Mouse (Mus musculus) frontal cortex, postnatal 14 days (tissue): ENCODE results near the gene Sar1a.
A peak's percentile ranks its signal among the peaks of the same experiment; 100 is the strongest.

Experiments used
- DNase-seq, 2 experiments: peaks; one replicate each; pipeline ENCODE4 v3.0.0; 2022; ENCODE audit warnings: low spot score in 2 of 2

Sar1a gene

DNA sequence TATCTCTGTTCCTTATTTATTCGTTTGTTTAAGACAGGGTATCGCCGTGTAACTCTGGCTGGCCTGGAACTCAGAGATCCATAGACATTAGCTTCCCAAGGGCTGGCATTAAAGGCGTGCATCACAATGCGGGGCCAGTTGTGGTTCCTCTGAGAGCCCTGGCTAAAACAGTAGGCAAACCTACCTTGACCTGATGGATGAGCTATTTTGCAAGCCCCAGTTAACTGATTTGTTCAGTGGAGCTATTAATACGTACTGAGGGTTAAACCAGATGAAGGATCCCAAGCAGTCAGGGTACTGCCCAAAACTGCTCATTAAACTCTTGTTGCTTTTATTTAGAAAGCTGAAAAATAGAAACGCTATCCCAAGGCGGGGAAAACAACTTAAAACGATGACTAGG is 554 bp upstream of the Sar1a start:
- no peak for DNase-seq

DNA sequence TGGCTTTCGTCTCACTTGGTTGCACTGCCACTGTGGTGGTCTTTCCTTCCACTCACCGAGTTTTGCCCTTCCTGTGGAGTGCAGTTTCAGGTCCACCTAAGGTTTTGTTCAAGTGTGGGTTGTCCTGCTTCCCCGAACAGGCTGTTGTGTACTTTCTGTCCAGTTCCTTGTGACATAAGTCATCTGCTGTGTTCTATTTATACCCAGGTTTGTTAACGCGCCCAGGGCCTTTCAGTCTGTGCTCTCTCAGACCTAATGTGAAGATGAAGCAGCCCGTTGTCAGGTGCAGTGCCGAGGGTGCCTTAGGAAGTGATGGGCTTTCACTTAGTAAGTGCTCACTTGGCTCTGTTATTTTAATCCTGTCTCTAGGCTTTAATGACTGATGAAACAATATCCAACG is 9.3 kb downstream of the Sar1a start:
- DNase-seq = no peak

DNA sequence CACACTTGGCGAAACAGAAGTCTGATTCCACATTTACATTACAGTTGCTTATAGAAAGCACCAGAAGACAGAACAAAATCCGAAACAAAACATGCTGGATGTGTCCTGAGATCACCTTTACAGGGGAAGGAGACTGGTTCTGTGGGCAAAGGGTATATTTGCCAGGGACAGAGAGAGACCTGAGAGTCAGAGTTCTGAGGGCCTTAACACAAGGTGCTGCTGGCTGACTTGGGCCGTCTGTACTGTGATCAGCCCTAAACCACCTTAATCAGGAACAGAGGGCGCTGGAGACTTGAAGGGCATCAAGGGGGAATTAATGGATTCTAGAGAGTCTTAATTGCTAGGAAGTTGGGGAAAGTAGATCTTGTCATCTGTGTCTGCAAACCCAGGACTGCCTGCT is 13.5 kb downstream of the Sar1a start:
- no peak for DNase-seq

DNA sequence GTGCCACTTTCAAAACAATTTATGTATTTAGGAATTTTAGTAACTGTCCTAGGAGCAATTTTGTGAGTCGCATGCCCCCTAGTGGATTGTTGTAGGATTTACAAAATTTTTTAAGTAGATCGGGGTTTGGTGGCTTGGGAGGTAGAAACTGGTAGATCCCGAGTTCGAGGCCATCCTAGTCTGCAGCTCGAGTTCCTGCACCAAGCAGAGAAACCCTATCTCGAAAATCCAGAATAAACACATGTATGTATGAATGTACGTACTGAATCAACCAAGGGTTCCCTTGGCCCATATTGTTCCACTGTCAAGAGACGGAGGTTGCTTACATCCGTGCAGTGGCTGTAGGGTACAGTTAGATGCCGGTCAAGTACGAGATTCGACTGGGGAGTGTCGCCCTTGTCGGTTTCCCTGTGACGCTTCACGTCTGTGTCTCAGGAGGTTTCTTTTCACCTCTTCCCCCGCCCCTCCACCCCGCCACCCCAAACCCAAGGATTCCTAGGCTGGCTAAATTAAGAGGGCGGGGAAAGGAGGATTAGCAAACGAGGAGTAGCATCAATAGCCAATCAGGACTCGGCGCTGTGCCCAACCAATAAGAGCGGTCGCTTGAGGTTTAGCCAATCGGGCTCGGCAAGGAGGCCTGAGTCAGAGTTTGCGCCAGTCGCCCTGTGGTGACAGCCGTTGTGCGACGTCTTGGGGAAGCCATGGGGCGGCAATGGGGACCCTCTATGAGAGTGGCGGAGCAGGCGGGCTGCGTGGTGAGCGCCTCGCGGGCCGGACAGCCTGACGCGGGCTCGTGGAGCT is 15.0 kb downstream of the Sar1a start, which contains the start of gene Tysnd1:
Gene Tysnd1 (plus strand): TSS at position 645 of the 801 bp plus-strand sequence.
- peak; percentile 96 to 99 for DNase-seq

DNA sequence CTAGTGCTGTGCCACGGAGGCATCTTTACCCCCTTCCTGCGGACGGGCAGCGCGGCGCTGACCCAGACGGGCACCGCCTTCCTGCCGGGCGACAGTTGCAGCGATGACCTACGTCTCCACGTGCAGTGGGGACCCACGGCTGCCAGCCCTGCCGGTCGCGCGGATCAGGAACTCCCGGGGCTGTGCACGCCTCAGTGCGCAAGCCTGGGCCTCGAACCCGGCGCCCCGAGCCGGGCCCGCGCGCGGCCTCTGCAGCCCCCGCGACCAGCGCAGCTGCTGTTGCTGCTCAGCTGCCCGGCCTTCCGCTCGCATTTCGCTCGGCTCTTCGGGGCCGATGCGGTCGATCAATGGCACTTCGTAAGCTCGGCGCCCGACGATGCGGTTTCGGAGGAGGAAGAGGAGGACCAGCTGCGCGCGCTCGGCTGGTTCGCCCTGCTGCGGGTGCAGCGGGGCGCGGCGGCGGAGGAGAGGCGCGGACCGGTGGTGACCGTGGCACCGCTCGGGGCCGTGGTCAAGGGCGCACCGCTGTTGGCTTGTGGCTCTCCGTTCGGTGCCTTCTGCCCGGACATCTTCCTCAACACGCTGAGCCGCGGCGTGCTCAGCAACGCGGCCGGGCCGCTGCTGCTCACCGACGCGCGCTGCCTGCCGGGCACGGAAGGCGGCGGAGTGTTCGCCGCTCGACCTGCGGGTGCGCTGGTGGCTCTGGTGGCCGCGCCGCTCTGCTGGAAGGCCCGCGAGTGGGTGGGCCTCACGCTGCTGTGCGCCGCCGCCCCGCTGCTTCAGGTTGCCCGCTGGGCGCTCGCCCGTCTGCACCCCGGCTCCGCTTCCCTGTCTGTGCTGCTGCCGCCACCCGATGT is 15.8 kb downstream of the Sar1a start:
- no peak for DNase-seq

DNA sequence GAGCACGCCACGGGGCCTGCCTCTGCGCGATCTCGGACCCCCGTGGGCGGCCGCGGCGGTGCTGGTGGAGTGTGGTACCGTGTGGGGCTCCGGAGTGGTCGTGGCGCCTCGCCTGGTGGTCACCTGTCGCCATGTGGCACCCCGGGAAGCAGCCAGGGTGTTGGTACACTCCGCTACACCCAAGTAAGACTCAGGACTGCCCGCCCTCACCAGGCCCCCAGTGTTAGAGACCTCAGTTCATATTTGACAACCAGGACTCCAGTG is 16.4 kb downstream of the Sar1a start:
- DNase-seq = no peak

DNA sequence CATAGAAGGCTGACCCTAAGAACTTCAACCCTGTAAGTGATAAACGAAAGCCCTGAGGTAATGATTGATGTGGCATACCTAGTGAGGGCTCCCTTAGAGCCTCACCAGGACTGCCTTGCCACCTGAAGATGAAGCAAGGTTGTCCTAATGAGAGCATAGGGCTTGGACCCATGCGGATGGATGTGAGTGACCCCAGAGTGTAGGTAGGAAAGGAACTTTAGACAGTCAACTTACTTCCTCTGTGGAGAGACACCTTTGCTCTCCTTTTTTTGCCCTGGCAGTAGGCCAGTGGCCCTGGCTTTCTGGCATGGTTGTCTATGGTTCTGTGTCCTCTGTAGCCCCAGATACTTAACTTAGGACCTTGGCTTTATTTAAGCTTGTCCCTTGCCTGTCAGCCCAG is 16.9 kb downstream of the Sar1a start:
- DNase-seq = no peak

DNA sequence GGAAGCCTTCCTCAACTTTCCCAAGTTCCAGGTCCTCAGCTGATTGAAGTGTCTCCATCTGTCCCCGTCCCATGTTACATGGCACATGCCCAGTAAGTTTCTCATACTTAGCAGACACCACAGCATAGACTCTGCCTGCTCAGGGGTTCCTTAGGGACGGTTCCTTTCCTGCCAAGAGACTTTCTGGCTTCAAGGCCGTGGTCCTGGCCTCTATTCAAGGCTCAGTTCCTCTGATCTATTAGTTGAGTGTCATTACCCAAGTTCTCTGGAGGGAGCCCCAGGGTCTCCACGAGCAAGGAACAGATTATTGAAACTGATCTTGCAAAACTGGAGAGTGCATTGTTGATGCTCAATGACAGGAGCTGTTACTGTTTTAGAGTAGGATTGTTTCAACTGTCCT is 24.6 kb downstream of the Sar1a start:
- no peak for DNase-seq

DNA sequence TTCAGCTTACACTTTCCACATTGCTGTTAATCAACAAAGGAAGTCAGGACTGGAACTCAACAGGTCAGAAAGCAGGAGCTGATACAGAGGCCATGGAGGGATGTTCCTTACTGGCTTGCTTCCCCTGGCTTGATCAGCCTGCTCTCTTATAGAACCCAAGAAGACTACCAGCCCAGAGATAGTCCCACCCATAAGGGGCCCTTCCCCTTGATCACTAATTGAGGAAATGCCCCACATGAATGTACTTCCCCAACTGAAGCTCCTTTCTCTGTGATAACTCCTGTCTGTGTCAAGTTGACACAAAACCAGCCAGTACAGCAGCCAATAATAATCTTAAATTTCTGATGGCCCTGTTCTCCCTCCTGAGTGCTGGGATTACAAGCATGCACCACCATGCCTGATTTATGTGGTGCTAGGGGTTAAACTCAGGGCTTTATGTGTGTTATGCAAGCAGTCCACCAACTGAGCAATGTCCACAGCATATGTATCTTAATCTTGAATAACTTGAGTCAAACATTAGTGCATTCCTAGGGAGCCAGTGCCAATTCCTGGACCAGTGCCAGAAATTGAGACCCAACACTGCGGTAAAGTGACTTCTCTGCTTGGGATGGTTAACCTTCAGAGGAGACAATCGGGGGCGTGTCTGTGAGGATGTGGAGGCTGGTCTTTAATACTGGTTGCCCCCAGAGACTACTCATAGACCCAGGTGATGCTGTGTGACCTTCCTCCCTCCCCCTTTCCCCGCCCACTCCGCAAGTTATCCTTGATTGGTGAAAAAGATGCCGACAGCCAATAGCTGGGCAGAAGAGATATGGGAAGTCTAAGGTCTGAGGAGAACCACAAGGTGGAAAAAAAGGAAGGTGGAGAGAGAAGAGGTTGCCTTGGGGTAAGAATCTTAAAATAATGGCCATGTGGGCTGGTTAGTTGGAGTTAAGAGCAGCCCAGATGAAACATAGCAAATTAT is 26.6 kb downstream of the Sar1a start:
- DNase-seq = no peak

DNA sequence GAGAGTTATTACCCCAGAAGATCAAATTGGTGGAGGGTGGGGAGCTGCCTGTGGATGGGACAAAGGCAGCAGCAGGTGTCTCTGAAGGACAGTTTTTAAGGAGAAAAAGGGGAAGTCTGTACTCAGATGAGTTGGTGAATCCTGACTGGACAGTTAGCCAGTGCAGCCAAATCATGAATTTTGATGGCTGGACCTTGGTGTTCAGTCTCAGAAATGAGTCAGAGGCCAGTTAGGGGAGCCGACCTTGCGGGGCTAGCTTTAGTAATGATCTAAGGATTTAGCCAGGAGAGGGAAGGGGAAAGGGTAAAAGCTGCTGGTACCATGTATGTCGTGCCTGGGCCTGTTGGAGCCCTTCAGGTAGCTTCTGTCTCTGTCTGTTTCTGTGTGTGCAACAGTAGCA is 33.5 kb downstream of the Sar1a start:
- no peak for DNase-seq

DNA sequence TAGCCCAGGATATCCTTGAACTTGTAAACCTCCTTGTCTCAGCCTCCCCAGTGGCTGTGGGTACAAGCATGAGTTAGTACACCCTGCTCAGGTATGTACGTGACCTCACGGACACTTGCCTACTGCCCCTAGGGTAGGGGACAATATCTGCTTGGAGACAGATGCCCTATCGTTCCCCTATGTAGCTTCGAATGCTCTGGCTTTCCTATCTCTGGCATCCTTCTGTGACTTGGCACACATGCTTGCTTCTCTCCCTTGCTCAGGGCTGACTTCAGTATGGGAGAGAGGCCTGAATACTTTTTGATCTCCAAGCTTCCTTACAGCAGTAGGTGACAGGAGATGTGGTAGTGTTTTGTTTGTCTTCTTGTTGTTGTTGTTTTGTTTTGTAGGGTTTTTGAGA is 34.0 kb downstream of the Sar1a start:
- no peak for DNase-seq

DNA sequence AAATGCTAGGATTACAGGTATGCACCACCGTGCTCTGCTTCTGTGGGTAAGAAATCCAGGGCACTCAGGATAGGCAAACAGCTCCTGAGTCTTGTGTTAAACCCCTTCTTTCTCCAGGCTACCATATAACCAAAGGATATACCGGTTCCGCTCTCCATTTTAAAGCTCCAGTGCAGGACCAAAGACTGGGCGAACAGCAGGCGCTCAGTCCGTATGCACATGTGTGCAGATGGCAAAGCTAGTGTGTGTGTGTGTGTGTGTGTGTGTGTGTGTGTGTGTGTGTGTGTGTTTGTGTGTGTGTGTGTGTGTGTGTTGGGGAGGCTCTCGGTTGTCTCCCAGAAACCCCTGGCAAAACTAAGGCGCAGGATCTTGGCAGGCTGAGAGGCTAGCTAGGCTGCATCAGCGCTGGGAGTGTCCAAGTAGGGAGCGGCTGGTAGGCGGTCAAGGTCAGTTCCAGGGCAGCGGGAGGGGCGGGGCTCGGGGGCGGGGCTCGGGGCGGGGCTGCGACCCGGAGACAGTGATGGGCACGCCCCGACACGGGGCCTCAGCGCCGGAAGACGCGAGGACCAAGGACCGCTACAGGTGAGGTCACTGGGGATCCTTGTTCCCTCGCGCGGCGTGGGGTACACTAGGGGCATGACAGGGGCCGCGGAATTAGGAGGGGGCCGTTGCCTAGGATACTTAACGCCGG is 34.8 kb downstream of the Sar1a start, which contains the start of gene Aifm2:
Gene Aifm2 (plus strand): TSS at position 493 of the 691 bp plus-strand sequence.
- DNase-seq = no peak

DNA sequence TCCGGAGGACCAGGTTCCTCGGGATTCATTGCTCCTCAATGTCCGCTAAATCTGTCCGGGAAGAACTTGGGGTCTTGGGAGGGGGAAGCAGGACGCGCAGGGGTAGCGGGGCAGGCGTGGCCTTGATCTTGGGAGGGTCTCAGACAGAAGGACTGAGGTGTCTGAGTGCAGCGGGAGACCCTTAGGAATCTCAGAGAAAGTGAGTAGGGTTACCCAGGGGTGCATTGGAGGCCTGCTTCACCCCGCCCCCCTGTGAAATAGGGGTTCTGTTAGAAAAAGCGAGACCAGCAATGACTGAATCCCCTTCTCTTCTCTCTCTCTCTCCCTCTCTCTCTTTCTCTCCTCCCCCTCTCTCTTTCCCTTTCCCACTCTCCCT is 35.4 kb downstream of the Sar1a start:
- no peak for DNase-seq

DNA sequence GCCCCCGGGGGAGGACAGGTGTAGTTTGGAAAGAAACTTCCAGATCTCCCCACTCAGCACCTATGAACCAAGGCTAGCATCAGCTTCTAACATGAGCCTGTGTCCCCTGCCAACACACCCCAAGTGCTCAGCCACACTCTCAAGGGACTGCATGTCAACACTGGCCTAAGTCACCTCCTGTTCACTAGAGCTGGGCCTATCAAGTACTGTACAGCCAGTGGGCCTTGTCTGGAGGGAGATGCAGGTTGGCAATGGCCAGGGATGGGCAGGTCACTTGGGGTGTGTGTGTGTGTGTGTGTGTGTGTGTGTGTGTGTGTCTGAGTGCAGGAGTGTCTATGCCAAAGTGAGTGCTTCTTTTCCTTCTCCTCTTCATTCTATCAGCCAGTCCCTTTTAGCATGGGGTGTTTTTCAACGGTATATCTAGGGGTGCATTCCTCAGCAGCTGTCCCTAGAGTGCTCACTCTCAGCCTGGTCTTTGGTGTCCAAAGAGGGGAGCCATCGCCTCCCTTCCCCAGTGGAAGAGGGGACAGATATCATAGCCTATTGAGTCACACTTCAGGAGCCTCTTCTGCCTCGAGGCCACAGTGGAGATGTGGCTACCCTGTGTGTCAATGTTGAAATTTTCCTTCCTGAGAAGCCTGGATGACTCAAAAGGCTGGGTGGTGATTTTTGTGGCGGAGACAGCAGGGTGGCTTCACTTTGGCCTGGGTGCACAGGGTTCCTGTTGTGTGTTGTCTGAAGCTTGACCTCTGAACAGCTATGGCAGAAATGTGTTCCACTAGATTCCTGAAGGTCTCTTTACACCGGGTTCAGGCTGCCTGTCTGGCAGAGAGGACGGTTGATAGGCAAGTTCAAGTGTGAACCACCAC is 36.1 kb downstream of the Sar1a start:
- DNase-seq = no peak

DNA sequence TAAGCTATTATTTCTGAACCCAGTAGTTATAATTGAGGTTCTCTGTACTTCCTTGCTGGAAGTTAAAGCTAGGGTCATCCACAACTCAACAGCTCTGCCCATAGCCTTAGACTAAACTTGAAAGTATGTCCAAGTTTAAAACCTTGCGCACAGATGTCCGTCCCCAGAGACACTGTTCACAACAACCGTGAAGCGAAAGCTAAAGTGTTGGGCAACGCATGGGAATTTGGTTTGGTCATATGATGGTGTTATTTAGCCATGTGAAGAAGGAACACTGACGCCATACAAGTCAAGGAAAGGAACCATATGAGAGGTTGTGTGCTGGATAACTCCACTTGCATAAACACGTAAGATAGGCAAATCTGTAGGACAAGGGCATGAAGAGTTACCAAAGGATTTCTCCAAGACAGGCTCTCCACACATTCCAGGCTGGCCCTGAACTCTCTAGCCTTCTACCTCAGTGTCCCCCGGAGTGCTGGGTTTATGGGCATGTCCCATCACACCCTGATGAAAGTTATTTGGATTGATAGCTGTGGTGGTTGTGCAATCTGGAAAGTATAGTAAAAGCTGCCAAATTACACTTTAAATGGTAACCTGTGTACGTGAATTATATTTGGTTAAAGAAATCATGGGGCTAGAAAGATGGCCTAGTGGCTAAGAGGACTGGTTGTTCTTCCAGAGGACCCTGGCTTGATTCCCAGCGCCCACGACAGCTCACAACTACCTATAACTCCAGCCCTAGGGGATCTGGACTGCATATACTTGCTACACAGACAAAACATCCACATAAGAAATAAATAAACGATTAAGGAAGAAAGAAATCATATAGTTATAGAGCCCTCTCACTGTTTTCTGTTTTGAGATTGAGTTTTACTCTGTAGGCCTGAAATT is 37.6 kb downstream of the Sar1a start:
- no peak for DNase-seq

DNA sequence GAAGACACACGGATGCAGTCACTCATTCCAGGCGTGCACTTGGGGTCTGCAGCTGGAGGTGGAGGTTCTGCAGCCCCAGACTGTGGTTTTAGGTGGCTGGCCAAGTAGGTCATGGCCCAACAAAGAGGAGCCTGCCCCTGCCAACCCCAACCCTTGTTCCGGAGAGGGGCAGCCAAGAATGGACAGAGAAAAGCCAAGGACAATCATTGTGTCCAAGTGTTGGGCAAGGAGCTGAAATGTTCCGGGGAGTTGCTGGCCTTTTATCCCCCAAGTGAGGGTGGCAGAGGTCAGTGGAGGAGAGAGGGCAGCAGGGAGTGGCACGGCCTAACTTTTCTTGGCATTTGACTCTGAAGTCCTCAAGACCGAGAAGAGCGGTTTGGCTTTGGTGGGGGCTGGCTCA is 40.2 kb downstream of the Sar1a start:
- no peak for DNase-seq

DNA sequence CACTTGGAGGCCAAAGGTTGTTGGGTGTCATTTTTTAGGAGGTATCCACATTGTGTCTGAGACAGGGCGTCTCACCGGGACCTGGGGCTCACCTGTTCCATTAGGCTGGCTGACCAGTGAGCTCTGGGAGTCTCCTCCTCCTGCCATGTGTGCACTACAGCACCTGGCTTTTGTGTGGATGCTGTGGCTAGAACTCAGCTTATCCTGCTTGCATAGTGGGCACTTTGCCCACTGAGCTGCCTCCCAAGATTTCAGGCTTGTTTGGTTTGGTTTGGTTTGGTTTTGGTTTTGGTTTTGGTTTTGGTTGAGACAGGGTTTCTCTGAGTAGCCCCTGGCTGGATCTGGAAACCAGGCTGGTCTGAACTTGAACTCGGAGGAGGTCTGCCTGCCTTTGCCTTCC is 42.1 kb downstream of the Sar1a start:
- DNase-seq = no peak

DNA sequence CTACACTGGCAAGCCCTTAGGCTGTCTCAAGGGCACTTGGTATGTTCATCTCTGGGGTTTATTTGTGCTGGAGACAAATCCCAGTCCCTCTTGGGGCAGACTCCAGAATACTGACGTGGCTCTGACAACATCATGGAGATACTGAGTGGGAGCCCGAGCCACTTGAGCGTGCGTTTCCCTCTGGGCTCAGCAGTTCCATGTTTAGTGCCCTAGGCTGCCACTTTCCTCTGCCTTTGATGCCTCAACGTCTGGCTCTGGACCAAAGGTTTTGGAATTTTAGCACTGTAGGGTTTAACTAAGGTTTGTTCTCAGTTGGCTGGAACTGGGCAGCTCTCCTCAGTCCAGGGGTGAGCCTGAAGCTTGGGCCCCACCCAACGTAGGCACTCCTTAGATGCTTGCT is 43.2 kb downstream of the Sar1a start:
- no peak for DNase-seq

DNA sequence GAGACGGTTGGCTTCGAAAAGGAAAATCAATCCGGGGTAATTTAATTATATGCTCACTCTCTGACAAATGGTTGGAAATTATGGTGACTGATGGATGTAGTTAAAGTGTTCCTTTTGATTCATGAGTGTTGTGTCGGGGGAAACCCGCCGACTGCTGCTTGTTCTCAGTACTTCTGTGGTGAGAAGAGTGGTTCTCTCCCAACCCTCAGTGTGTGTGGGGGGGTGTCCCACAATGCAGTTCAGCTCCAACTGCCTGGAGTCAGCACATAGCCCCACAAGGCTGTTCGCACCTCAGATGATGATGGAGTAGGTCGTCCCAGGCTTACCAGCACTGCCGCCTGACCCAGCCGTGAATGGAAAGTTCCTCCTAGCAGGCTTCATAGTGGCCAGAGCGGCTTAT is 49.1 kb downstream of the Sar1a start:
- no peak for DNase-seq

DNA sequence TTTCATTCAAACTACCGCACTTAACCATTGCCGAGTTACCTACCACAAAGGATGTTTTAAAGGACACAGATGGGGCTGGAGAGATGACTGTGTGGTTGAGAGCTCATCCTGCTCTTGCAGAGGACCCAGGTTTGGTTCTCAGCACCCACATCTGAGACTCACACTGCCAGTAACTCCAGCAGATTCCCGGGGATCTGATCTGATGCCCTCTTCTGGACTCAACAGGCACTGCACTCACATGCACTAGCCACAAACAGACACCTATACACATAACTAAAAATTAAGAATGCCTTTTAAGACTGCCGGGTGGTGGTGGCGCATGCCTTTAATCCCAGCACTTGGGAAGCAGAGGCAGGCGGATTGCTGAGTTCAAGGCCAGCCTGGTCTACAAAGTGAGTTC is 50.1 kb downstream of the Sar1a start:
- DNase-seq = no peak
